Mouse (Mus musculus) splenic B cell, adult 2 months (primary cell): Measurements from ENCODE around the gene Ldb3.

Experiments
- DNase-seq: peaks from one replicate; pipeline ENCODE4 v3.0.0-alpha.2; 2011; ENCODE audit warnings: low read depth, low spot score
- H3K27me3 ChIP-seq: 2 replicates; pipeline ENCODE4 v1.6.1; 2012; ENCODE audit warnings: mild to moderate bottlenecking, low read length, moderate library complexity, mixed read lengths; ENCODE audit not compliant: control insufficient read depth, poor library complexity, insufficient read depth, severe bottlenecking
- H3K36me3 ChIP-seq: 2 replicates; pipeline ENCODE4 v1.6.1; 2012; ENCODE audit warnings: mild to moderate bottlenecking, low read length, moderate library complexity, mixed read lengths; ENCODE audit not compliant: control insufficient read depth, poor library complexity, insufficient read depth, severe bottlenecking

Ldb3 gene

DNA sequence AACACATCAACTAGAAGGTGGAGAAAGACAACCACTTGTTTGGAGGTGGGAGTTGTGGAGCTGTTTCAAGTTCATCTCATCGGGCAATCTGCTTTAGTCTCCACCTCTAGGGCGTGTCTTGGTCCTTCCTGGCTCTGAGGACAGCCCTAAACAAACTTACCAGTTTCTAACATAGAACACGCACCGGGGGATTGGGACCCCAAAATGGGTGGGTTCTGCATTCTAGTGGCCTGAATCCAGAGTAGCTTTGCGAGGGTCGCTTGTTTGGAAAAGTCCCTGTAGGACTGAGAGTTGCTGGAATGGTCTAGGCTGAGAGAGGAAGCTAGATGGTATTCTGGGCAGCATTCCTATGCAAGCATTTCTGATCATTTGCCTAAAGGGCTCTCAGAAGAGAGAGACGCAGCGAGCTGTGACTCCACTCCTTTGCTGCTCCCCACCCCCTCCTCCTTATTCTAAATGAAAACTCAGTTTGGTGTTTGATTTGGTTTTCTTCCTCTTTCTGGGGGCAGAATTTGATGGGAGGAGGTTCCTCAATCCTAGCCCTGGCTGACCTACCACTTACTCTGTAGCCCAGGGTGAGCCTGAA, 70.4 kb downstream of the Ldb3 start:
- Histone ChIP-seq H3K27me3 (no peaks in the 10 kb centered on the region), H3K36me3 (no peaks in the 10 kb centered on the region)
- no peak for DNase-seq

DNA sequence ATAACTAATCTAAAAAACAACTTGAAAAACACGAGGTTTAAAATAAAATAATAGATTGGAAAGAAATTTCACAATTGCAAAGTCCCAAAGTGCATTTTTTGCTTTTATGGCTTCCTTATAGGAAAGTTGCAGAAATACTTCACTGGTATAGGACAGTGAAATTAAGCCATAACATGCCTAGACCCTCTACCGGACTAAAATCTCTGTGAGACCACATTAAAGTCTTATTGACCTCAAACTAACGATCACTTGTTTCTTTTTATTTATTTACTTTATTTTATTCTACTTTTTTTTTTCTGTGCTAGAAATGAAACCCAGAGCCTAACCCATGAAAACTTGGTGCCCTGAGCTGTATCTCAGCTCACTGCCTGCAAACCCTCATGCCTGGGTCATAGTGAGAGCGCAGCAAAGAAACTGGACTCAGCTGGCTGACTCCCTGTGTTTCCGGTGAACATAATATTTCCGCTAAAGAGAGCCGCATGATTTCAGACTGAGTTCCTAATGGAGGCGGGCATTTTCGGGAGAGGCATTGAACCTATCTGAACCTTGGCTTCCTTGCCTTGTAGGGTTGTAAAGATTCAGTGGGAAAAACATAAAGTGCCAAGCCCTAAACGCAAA, 71.4 kb downstream of the Ldb3 start:
- Histone ChIP-seq H3K27me3 (no peaks in the 10 kb centered on the region), H3K36me3 (no peaks in the 10 kb centered on the region)
- DNase-seq: no peak

DNA sequence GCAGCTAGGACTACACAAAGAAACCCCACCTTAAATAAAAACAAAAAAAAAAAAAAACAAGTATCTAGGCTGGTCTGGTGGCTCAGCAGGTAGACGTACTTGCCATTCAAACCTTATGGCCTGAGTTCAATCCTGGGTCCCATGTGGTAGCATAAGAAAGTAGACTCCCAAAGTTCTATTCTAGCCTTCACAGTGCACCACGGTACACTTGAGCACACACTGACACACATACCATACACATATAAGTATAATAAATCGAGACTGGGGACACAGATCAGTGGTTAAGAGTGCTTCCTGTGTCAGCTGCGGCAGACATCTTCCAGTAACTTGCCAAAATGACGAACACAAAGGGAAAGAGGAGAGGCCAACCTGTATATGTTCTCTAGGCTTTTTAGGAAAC, 72.6 kb downstream of the Ldb3 start:
- Histone ChIP-seq H3K27me3 (no peaks in the 10 kb centered on the region), H3K36me3 (no peaks in the 10 kb centered on the region)
- DNase-seq: no peak

DNA sequence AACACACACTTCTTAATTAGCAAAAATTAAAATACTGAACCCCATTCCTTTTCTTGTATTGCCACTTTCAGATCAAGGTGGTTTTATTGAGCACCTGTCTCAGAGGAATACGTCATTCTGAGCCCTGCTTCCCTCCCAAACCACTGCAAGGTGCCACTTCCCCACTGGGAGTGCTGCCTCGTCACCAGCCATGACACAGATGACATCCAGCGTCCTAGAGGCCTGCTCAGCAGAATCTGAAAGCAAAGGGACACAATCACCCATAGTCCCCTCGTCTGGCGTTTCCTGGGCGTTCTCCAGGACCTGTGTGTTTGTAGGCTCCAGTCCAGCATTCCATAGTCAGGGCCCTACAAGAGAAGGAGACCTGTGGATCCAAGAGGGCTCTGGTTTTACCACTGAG, 74.4 kb downstream of the Ldb3 start:
- Histone ChIP-seq H3K36me3 (no peaks in the 10 kb centered on the region), H3K27me3 (no peaks in the 10 kb centered on the region)
- DNase-seq: no peak

DNA sequence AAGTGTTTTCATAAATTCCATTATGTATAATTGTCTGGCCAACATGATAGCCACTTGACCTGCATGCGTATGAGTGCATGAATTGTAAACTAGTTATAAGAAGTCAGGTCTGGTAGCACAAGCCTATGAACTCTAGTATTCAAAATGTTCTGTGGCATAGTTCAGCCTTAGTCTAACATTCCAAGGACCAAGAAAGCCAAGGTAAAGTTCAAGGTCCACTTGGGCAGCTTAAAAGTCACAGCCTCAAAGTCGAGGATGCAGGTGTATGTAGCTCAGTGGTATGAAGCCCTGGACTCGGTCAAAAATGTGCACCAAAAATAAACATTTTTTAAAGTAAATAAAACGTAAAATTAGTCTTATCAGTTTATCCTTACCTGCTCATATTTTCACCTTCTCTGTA, 75.9 kb downstream of the Ldb3 start:
- Histone ChIP-seq H3K27me3 (no peaks in the 10 kb centered on the region), H3K36me3 (no peaks in the 10 kb centered on the region)
- DNase-seq: no peak

DNA sequence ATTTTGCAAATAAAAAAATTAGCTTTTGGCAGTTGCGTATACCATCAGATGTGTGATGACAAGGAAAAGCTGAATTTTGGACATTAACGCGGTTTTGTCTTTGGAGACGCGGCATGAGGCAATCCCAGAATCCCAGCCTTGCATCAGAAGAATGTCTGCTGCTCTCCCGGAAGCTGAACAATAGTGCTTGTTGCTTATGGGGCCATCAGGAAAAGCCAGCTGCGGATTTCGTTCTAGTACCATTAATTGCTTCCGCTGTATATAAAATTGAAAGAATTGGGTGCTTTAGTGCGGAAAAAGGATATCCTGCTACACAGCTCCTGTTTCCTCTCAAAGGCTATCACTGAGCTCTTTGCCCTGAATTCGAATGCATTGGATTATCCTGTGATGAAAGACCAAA, 76.6 kb downstream of the Ldb3 start:
- DNase-seq: no peak
- no peaks in the 10 kb centered on the region for H3K36me3 ChIP-seq
- H3K27me3 ChIP-seq: no peaks in the 10 kb centered on the region

DNA sequence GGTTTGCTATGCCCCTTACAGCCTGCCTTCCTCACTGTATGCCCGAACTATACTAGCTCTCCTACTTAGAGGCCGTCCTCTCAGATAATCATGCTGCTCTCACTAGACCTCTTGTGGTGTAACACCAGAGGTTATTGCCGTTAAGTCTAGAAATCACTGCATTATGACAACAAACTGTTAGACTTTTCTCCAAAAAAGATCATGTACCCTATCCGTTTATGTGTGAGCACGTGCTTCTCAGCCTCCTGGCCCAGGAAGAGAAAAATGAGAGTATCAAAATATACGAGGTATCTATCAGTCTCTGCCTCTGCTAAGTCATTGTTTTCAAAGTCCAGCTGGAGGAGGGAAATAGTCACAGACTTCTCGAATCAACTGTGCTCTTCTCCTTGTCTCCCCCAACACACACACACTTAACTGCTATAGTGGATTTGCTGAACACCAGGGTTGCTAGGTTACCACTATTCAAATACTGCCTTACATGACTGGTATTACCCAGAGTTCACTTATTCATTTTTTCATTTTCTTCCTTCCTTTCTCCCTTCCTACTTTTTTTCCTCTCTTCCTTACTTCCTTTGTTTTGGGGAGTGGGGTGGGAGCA, 79.5 kb downstream of the Ldb3 start:
- no peak for DNase-seq
- no peaks in the 10 kb centered on the region for H3K36me3 ChIP-seq
- no peaks in the 10 kb centered on the region for H3K27me3 ChIP-seq

DNA sequence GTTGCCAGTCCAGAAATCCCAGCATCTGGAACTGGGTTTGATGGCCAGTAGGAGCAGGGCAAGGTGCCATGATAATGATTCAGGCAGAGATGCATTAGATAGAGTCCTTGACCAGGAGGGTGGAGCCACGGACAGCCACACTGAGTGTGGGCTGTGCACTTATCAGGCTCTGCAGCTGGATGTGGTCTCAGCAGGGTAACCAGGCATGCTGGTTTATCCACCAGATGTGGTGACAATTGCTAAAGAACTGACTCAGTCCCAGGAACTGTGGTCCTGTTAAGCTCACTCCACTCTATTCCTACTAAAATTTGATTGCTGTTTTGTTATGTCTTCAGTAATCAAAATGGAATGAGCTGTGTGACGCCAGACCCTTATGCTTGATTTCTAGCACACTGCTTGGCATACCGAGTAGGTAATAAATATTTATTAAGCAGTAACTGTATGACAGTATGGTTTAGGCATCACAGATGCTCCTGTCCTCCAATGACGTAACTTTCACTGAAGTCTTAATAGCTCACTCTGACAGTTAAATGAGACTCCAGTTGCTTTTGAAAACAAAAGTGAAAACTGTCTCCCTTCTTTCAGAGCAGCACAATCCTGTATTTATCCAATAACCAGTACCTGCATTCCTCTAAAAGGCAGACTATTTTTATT, 80.2 kb downstream of the Ldb3 start:
- H3K36me3 ChIP-seq: no peaks in the 10 kb centered on the region
- H3K27me3 ChIP-seq: no peaks in the 10 kb centered on the region

DNA sequence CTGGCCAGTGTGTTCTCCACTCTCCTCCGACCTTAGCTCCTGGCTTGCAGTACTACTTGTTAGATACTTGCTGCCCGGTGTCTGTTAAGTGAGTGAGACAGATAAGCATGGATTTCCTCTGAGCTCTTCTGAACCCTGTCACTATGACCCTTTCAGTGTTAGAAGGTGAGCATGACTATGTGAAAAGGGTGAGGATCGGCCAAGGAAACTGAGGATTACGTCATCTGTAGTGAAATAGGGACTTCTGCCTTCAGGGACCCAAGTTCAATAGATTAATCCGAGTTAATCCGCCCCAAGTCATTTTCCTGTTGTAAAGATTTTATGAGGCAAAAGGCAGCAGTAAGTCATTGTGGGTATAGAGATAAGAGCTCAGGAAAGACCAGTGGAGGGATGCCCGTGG, 83.2 kb downstream of the Ldb3 start:
- Histone ChIP-seq H3K36me3 (no peaks in the 10 kb centered on the region), H3K27me3 (no peaks in the 10 kb centered on the region)
- no peak for DNase-seq

More for the DNA sequence above, 80.2 kb downstream of the Ldb3 start:
- DNase-seq: no peak

DNA sequence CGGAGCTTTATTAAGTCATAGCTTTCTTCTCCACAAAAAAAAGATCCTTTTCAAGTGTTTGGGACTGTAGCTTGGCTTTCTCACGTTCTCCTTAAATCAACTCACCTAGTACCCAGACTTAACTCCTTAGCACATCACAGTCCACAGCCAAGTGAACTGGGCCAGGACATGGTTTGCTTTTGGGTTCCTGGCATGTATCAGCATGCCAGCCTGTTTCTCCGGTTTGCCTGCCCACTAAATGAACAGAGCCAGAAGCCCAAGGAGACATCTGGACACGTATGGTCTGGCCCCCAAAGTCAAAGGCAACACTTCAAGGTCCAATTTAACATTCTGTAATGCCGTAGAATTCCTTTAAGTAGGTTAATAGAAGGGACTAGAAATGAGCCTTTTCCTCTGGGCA, 84.1 kb downstream of the Ldb3 start:
- Histone ChIP-seq H3K27me3 (no peaks in the 10 kb centered on the region), H3K36me3 (no peaks in the 10 kb centered on the region)
- no peak for DNase-seq

DNA sequence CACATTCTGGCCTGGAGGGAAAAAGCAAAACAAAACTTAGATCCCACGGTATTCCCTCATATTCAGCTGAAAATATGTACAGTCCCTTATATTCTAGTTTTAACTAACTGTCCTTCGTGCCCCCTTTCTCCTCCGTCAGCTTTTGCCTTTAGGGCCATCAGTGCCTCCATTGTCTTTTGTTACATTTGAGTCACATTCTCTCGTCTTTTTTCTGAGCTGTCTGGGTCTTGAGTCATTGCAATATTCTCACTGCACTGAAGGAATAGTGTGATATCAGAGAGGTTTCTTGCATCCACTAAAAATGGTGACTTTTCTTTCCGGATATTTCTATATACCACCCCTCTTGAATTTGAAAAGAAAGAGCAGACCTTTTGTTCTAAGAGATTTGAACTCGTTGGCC, 84.7 kb downstream of the Ldb3 start:
- DNase-seq: no peak
- Histone ChIP-seq H3K27me3 (no peaks in the 10 kb centered on the region), H3K36me3 (no peaks in the 10 kb centered on the region)

DNA sequence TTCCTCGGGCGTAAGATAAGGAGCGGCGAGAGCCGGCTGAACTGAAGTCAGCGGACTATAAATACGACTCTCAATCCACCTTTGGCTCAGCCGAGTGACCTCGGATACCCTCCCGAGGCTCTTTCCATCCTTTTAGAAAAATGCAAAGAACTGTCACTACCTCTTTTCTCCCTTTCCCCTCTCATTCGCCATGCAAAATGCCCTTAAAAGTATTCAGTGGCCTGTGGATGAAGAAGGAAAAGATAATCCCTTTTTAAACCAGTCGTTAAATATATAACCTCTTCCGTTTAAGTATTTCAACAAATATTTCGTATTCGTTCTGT, 85.2 kb downstream of the Ldb3 start, which contains the start of gene Bmpr1a:
Bmpr1a (minus strand) TSS at position 17 of the 323 bp plus-strand sequence.
- no peak for DNase-seq
- no peaks in the 10 kb centered on the region for H3K36me3 ChIP-seq
- H3K27me3 ChIP-seq: no peaks in the 10 kb centered on the region

DNA sequence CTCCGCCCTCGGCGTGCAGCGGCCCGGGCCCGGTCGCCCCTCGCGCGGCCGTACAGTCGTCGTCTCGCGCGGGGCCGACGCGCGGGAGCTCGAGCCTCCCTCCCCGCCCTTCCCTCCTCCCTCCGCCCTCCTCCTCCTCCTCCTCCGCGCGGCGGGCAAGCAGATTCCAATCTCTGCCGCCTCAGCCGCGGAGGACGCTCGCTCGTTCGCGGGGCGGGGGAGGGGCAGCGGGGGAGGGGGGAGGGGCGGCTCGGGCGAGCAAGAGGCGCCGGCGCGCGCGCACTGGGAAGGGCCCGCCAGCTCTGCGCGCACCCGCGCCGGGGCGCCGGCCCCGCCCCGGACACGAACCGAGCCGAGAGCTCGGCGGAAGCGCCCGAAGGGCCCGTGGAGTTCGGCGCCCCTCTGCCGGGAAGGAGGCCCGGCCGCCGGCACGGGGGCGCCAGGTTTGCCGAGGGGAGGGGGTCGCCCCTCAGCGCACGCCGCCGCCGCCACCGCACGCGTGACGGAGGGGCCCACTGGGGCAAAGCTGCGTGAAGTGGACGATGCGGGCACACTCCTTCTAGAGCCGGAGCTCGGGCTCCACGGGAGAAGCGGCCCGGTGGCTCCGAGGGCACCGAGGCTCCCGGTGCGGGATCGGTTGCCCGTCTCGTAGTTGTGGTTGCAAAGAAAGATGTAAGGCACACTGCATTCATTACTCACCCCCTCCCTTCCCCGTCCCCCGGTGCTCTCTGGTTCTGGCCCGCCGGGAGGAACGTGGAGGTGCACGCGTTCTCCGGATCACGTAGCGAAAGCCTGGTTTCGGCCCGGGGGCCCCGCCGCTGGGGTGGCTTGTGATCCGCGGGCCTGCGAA, 85.8 kb downstream of the Ldb3 start:
- peak; percentile 40 for DNase-seq
- Histone ChIP-seq H3K36me3 (no peaks in the 10 kb centered on the region), H3K27me3 (no peaks in the 10 kb centered on the region)

DNA sequence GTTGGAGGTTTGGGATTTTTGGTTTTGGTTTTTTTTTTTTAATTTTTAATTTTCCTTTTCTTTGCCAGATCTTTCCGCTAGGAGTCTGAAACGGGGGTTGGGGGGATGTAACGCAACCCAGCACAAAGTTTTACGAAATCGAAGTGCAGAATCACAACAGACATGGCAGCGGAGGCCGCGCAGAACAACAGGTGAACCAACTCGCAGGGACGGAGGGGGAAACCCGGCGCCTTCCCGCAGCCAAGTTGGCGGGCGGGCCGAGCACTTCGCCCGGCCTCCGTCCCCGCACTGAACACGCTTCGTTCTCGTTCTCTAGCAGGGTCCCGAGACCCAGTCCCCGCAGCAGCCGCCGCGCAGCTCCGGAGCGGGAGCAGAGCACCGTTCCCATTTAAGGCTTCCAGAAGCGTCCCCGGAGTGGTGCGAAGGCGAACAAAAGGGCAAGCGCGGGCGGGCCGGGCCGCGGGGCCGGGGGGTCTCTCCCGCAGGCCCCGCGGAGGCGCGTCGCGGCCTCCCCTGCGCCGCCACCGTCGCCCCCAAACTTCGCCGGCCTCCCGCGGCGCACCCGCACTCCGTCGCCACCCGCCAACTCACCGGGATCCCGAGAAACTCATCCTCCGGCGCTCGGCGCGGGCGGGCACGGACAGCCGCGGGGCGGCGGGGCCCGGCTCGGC, 86.5 kb downstream of the Ldb3 start:
- Histone ChIP-seq H3K36me3 (no peaks in the 10 kb centered on the region), H3K27me3 (no peaks in the 10 kb centered on the region)
- peak; percentile 26 for DNase-seq
